Mouse (Mus musculus) layer of hippocampus, postnatal 10 days (tissue): Measurements from ENCODE around the gene Fam229a. TPM values are rescaled to one million over a fixed set of nuclear protein-coding genes. Genes with fewer than 3 reads are reported as not detected.
A peak's percentile ranks its signal among the peaks of the same experiment; 100 is the strongest.
"Not testable (repeated sequence)": the region's sequence is repeated elsewhere in the genome, so short reads cannot be mapped to it uniquely, and the experiment has no call there.

Experiments
- DNase-seq, 2 experiments: peaks; one replicate each; pipeline ENCODE4 v3.0.0; 2021; ENCODE audit warnings: low spot score in 2 of 2
- long read RNA-seq: library from polyadenylated mRNA; stranded (forward); transcript quantifications from one replicate; pipeline ENCODE4 v2.0.0, GENCODE M21; 2023
- total RNA-seq, 2 experiments: library from RNA; stranded (reverse); gene quantifications; 2 replicates each; pipeline ENCODE4 v1.2.3; 2021

The Fam229a gene
- total RNA-seq: 1 to 10 TPM; 1.0 to 2.0 TPM
- long read RNA-seq, partial matches to known transcripts: 0 of 3 reads
- long read RNA-seq, other reads (novel, unspliced or antisense): 0 of 3 reads

DNA sequence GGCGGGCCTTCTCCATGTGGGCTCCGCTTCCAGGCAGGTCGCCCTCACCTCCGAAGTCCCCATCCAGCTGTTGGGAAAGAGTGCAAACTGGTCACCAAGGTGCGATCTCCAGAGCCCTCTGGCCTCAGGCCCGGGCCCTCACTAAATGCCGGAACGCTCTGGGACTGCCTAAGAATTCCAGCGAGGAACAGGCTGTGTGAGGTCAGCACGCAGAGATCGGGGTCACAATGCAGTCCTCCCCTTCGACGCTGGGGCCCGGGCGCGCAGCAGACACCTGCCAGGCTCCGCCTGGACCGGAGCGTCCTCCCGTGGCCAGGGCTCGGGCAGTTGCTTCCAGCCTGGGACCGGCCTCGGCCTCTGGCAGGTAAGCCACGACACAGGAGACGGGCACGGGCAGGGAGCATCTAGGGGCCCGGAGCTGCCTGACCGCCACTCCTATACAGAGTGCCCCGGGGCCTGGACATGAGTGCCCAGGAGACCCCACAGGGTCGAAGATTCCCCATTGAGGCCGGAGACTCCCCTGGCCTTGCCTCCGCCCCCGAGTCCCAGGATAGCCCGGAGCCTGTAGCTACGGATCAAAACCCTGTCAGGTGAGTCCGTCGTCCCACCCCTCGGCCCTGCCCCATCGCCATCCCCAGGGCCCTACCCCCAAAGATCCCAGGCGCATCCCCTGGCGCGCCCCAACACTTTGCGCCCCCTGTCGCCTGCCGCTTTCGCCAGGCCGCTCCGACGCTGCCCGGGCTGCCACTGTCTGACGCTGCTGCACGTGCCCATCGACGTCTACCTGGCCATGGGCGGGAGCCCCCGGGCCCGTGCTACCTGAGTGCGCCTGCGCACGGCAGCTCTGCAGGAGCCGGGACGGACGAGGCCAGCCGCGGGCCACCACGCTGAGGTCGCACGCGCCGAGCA, at the start of gene Fam229a, which contains the start of gene Tssk3:
TSS of gene Fam229a (plus strand) at position 219 of the 909 bp plus-strand sequence.
TSS of gene Tssk3 (minus strand) at position 51 of the 909 bp plus-strand sequence.
- DNase-seq: peak in 1 of 2 experiments; percentile 47

DNA sequence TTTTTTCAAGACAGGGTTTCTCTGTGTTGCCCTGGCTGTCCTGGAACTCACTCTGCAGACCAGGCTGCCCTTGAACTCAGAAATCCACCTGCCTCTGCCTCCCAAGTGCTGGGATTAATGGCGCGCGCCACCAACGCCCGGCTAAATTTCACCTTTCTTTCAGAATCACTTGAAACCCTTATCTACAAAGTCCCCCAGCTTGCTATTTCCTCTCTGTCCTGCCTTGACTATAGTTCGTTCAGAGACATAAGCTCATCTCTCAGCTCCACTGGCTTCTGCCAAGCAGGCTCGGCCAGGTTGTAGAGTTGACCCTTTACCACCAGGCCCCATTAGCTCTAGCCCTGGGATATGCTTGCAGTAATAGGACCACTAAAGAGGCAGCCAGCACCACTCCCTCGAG, 43.6 kb upstream of the Fam229a start:
- DNase-seq: no peak

DNA sequence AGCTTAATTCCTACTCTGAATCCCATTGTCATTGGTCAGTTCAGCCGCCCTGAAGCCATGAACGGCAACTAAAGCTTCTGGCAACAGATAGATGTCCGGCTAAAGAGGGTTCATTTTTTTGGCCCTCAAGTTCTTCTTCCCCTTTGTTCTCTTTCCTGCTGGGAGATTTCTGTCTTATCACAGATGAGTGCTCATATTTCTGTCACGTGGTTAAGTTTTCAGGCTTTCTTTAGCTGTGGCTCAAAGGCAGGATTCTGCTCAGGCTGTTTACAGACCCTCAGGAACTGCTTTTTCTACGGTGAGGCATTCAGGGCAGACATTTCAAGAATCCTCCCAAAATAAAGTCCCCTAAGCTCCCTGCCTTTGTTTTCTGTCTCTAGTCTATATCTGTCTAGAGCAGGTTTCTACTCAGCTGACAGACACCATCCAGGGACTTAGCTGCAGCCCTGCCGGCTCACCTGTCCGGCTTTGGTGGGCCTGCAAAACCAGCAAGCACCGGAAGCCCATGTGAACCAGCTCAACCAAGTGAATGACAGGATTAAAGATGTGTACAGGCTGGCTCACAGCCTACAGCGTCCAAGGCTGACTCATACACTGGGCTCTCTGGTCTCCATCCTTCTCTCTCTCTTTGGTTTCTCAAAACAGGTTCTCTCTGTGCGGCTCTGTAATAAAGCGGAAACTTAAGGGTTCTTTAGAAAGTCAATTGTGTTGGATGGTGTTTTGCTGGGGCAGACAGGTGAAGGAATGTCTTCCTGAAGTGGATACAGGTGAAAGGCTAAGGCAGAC, 43.0 kb upstream of the Fam229a start:
- no peak for DNase-seq

DNA sequence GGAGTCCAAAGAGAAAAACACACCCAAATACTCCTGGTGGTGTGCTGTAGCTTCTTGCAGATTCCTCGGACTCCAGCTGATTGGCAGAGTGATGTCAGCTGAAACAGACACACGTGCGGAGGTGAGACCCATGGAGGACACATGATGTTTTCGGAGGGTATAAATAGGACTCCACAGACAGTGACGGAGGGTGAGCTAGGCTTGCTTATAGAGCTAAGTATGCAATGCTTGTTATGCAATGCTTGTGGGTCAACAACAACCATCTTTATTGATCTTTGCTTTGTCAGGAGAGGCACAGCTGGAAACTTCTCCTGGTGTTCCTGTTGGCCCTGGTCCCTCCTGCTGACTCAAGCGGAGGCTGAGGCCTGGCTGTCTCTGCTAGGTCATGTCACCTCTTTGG, 42.3 kb upstream of the Fam229a start:
- DNase-seq: no peak

DNA sequence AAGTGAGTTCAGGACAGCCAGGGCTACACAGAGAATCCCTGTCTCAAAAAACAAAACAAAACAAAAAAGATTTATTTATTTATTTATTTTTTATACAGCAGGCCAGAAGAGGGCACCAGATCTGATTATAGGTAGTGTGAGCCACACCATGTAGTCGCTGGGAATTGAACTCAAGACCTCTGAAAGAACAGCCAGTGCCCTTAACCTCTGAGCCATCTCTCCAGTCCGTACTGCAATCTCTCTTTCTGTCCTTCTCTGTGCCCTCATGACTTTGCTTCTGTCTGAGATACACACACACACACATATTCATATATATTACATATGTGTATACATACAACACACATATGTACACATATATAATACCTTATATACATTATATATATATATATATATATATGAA, 40.1 kb upstream of the Fam229a start:
- DNase-seq: no peak

DNA sequence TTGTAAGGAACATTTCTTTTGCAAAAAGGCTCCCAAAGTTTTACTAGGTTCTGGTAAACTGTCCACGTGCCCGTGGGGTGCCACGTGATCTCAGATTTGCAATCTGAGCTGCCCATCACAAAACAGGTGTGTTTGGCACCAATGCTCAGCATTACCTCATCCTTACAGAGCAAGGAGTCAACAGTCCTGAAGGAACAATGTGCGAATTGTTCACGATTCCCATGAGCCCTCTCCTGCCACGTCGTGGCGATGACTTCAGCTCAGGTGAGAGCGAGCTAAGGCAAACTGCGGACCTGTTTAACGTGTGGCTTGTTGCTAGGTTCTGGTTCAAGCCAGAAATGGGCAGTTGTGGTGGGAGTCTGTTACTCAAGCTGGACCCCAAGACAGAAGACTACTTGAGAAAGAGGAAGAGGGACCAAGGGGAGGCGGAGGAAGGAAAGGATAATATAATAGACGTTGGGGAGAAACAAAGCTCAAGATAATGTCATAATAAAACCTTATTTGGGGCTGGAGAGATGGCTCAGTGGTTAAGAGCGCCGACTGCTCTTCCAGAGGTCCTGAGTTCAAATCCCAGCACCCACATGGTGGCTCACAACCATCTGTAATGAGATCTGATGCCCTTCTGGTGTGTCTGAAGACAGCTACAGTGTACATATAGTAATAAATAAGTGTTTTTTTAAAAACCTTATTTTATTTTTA, 39.4 kb upstream of the Fam229a start:
- DNase-seq: no peak

DNA sequence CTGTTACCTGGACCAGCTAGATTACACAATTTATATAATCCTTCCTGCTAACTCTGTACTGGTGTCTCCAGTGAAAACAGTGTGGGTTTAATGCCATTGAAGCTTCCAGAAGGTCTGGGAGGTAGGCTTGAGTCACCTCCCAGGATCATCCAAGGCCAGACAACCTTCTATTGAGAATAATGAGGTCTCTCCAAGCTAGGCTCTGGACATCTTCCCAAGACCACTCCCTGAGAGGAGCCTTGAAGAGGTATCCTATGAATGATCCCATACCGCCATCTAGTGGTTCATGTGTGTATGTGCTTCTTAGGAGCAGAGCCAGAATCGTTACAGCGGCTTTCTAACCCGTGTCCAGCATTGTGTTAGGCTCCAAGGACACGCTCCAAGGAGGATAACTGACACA, 35.7 kb upstream of the Fam229a start:
- peak; percentile 59 to 69 for DNase-seq

DNA sequence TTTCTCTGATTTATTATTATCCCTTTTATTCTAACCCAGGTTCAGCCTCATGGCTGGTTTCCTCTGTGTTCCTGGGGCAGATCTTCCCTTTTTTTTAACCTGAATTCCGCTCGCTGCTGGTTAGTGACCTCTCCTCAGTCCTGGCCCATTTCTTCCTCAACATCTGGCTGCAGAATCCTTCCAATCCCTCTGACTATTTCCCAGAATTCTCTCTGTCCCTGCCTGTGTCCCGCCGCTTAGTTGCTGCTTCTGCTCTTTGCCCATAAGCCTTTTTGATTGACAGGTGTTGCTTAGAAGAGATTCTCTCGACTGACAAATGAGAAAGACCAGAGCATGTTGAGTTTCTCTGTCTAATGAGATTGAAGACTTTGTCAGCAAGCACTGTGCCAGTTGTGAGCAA, 34.9 kb upstream of the Fam229a start:
- DNase-seq: no peak

DNA sequence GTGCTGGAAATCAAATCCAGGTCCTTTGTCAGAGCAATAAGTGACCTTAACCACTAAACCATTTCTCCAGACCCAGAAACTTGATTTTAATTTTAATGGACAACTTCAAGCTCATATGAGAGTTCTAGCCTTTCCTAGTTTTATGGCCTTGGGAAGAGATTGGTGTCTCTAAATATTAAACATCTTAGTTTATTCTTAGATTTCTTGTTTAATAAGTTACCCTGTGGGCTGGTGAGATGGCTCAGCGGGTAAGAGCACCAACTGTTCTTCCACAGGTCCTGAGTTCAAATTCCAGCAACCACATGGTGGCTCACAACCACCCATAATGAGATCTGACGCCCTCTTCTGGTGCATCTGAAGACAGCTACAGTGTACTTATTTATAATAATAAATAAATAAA, 33.7 kb upstream of the Fam229a start:
- DNase-seq: not testable (repeated sequence)

DNA sequence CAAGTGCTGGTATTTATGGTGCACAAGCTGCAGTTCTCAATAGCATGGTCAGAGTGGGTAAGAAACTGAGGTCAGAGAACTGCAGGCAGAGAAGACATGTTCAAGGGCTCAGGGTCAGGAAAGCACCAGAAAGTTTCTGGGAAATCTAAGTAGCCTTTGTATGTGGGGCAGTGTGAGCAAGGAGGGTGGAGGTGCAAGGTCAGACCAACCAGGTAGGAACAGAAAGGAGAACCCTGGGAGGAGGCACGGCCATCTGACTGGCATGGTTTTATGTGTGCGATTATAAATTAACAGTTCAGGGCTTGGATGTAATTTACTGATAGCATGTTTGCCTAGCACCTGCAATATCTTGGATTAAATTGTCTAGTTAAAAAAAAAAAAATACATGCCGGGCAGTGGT, 31.3 kb upstream of the Fam229a start:
- no peak for DNase-seq

DNA sequence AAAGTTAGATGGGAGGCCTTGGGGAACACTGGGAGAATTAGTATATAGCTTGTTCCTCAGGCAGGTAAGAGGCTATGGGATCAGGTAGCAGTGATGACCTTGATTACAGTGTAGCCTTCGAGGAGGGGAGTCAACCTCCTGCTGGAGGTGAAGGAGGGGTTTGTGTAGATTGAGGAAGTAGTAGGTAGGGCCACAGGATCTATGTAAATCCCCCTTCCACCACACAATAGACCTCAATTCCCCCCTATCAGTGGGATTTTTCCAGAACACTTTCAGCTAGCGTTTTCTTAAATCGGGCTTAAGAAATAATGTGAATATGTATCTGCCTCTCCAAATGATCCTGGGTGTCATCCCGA, 30.2 kb upstream of the Fam229a start:
- DNase-seq: no peak

DNA sequence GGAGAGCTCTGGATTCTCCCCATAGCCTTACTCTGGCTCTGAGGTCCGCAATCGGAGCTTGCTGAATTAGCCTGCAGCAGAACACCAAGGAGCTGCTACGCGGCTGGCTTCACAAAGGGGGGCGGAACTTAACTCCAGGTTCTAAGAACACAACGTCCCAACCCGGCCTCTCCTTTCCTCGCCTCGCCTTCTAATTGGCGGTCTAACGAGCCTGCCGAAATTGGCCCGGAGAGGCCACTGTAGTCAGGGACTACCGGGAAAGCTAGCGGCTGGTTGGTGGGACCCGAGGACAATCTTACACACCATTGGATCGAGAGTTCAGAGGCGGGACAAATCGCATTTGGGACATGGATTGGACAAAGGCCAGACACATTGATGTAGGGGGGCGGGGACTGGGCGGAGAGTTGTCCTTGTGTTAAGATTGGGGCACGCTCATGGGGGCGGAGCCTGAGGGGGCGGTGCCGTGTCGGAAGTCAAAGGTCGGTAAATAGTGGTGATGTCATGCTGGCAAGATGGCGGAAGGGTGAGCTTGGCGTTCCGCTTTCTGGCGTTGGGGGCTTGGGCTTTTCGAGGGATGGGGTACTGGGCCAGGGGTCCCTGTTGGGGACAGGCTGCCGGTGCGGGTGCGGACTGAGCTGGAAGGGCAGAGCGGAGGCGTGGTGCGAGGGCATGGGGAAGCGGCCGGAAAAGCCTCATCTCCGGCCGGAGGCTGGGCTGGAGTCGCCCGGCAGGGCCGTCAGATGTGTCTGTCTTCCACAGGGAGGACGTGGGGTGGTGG, 29.6 kb upstream of the Fam229a start, which contains the start of gene Bsdc1:
TSS of gene Bsdc1 (plus strand) at position 399 of the 778 bp plus-strand sequence.
- peak; percentile 99 for DNase-seq

DNA sequence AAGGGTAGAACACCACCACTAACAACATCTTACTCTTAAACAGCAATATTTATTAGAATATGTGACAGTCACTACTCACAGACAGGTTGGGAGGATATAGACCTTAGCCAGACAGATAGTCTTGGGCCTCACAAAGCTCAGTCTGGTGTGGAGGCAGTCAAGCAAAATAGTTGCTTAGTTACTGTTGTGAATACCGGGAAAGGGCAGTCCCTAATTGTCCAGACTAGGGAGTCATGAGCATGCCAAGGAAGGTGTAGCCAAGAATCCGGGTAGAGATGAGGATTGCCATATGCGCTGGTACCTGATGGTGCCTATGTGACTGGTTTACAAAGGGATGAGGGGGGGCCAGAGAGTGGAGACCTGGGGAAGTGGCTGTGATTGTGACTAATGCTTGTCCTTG, 28.9 kb upstream of the Fam229a start:
- DNase-seq: no peak

DNA sequence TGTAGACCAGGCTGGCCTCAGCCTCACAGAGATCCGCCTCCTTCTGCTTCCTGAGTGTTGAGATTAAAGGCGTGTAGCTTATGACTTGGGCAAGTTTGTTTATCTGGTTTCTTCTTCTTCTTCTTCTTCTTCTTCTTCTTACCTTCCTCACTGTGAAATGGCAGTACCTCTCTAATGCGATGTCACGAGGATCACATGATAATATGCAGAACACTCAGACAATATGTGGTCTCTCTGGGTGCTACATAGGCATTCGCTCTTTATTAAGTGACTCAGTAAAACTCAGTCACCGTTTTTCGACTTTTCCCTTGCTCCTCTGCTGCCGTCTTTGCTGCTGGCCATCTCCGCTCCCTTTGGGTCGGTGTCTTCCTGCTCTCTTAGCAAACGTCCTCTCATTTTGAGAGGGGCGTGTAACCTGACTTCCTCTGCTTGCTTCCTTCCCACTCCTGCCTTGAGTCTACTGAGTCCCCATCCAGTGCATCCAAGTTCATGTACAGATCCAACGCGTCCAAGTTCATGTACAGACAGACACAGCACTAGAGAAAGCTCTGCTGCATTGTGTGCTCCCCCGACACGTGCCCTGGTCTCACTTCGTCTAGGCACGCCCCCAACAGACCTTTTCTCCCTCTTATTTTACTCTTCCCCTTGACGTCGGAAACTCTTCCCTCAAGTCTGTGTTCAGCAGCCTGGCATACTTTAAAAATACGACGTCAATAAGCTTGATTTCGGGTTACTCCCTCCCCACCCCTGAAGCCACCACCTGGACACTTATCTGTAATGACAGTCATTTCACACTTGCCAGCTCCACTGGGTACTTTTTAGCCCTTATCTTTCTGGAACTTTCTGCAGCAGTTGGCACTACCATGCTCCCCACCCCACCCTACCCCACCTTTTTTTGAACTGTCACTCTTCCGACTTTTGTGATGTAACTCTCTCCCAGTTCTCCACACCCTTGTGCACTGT, 27.6 kb upstream of the Fam229a start:
- DNase-seq: no peak

DNA sequence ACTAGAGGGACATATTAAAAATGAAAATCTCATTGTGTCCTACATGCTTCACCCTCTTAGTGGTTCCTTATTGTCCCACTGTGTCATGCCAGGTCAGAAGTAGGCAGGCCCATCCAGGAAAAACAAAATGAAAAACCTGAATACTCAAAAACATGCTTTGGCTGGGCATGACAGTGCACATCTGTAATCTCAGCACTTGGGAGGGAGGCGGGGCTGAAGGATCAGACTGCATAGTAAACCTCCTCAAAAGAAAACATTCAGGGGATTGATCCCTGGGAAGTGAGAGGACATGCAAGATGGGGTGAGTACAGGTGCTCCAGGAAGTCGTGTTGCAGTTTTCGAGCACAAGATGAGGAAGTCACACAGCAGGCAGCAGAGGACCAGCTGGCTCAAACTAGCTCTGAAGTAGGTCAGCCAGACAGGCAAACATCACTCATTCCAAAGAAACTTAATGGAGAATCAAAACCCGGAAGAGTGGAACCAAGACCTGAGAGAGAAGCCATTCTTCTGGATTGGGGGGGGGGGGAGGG, 26.6 kb upstream of the Fam229a start:
- no peak for DNase-seq

DNA sequence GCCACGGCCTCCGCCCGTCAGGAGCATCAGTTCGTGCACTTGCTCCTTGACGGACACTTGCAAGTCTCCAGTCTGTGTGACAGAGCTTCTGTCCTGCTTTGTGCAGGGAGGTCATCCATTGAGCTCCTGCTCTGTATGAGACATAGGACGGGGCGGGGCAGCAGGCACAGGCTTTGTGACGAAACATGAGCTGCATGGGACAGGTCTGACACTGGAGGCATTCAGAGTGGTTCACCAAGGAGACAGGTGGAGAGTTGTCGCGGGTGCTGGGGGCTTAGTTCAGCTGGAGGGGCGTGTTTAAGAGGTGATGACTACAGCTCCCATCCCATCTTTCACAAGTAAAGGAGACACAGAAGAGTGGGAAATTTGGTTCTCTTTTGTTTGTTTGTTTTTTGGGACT, 14.9 kb upstream of the Fam229a start:
- no peak for DNase-seq

DNA sequence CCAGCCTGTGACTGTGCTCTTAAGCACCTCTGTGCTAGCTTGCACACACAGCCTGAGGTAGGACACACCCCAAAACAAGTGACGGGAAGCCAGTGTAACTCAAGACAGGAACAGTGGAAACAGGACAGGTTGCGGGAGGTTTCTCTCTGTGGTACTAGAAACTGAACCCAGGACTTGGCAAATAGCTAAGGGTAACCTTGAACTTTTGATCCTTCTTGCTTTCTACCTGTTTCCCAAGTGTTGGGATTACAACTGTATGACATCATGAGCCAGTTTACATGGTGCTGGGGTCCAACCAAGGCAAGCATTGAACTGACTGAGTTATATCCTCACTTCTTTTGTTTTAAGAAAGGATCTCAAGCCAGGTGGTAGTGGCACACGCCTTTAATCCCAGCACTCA, 11.1 kb upstream of the Fam229a start:
- no peak for DNase-seq

DNA sequence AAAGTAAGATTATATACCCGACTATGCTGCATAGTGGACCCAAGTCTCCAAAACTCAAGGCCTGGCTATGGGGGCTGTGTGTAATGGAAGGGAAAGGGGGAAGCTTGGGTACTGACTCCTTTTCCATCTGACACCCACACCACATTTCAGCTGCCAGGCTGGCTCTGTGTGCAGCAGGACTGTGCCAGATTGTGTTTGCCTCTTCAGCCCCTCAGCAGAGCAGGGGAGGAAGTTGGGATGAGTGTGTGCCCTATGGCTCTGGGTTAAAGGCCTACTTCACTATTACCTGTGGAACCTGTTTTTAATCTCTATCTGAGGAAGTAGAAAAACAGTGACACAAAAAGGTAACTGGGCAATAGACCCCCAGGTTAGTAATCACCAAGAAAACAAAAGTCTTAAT, 9.9 kb upstream of the Fam229a start:
- DNase-seq: no peak

DNA sequence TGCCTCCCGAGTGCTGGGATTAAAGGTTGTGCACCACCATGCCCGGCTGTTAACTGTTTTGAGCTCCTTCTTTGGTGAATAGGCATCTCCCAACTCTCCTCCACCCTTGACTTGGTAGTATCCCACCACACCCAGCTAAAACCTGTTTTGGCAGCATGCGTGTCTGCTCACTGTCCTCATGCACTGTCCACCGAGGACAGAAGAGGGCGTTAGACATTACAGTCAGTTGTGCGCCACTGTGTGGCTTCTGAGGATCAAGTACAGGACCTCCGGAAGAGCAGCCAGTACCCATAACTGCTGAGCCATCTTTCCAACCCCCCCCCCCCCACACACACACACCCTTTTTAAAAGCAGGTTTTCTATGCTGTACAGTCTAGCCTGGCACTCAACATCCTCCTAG, 3.7 kb downstream of the Fam229a start:
- DNase-seq: no peak
